Mouse (Mus musculus) E14TG2a.4 (cell line): ENCODE data around the gene Mgat5.

Source experiments
- H3K27me3 ChIP-seq: 2 replicates; pipeline ENCODE4 v1.6.1; 2014; ENCODE audit warnings: low read length, control low read depth; ENCODE audit not compliant: insufficient read depth
- H3K36me3 ChIP-seq: 2 replicates; pipeline ENCODE4 v1.6.1; 2014; ENCODE audit warnings: low read length, control low read depth; ENCODE audit not compliant: insufficient read depth
- H3K4me1 ChIP-seq: replicated peaks from 2 replicates; pipeline ENCODE4 v1.6.1; 2014; ENCODE audit warnings: low read depth, low read length, control low read depth
- H3K4me3 ChIP-seq: replicated peaks from 2 replicates; pipeline ENCODE4 v1.5.1; 2014; ENCODE audit warnings: mild to moderate bottlenecking, low read length
- H3K9me3 ChIP-seq: 2 replicates; pipeline ENCODE4 v1.6.1; 2014; ENCODE audit warnings: low read length, control low read depth
- CTCF ChIP-seq: conservative IDR thresholded peaks from 2 replicates; pipeline ENCODE4 v1.5.1; 2014; ENCODE audit warnings: low read length
- NANOG ChIP-seq: IDR thresholded peaks from 2 replicates; pipeline ENCODE4 v1.6.1; 2014; ENCODE audit warnings: borderline replicate concordance, low read length, mixed read lengths
- POU5F1 ChIP-seq: IDR thresholded peaks from 2 replicates; pipeline ENCODE4 v1.6.1; 2014; ENCODE audit warnings: low read length, borderline replicate concordance

Mgat5 gene

GRCm38 (mm10) chr1:127307361-127307760 lies 102.5 kb downstream of the Mgat5 start:
- H3K4me3 ChIP-seq: no peak overlapping the region
- no peaks in the 10 kb centered on the region for H3K27me3 ChIP-seq
- H3K36me3 ChIP-seq: 0 out of 2 replicates have a peak, but pooled peaks cover 7% of the 10 kb centered on the region
- peaks cover 15% of the 10 kb centered on the region for H3K4me1 ChIP-seq
- TF ChIP-seq CTCF: no peak
- no peak for TF ChIP-seq NANOG
- no peak for TF ChIP-seq POU5F1
- H3K9me3 ChIP-seq: no peaks in the 10 kb centered on the region

GRCm38 (mm10) chr1:127308207-127308725 lies 103.5 kb downstream of the Mgat5 start:
- H3K9me3 ChIP-seq: no peaks in the 10 kb centered on the region
- peaks cover 20% of the 10 kb centered on the region for H3K4me1 ChIP-seq
- H3K4me3 ChIP-seq: no peak overlapping the region
- no peaks in the 10 kb centered on the region for H3K27me3 ChIP-seq
- H3K36me3 ChIP-seq: 0 out of 2 replicates have a peak, but pooled peaks cover 7% of the 10 kb centered on the region
- TF ChIP-seq CTCF (no peak), POU5F1 (no peak), NANOG (no peak)

GRCm38 (mm10) chr1:127308989-127309701 lies 104.3 kb downstream of the Mgat5 start:
- Histone ChIP-seq H3K36me3 (0 out of 2 replicates have a peak, but pooled peaks cover 7% of the 10 kb centered on the region), H3K27me3 (no peaks in the 10 kb centered on the region), H3K4me1 (peaks cover 29% of the 10 kb centered on the region), H3K9me3 (no peaks in the 10 kb centered on the region), H3K4me3 (no peak overlapping the region)
- TF ChIP-seq NANOG (no peak), POU5F1 (no peak), CTCF (no peak)

GRCm38 (mm10) chr1:127310011-127310410 lies 105.2 kb downstream of the Mgat5 start:
- no peaks in the 10 kb centered on the region for H3K27me3 ChIP-seq
- no peaks in the 10 kb centered on the region for H3K9me3 ChIP-seq
- no peak for TF ChIP-seq CTCF
- H3K4me3 ChIP-seq: no peak overlapping the region
- peaks cover 36% of the 10 kb centered on the region for H3K4me1 ChIP-seq
- H3K36me3 ChIP-seq: 0 out of 2 replicates have a peak, but pooled peaks cover 7% of the 10 kb centered on the region

DNA sequence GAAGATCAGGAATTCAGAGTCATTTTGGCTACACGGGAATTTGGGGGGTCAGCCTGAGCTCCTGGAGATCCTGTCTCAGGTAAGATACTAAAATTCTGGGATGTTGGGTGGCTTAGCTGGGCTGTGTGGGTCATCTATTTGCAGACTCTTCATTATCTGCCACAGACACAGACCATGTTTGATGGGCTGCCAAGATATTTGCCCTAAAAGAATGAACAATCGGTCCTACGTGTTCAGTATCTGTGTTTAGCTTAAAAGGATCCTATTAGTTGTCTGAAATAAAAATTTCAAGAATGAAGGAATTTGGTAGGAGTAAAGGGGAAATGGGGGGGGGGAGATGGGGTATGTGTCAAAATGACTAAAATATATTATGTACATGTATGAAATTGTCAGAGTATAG lies 105.9 kb downstream of the Mgat5 start:
- TF ChIP-seq CTCF: no peak
- no peak for TF ChIP-seq NANOG
- TF ChIP-seq POU5F1: no peak
- Histone ChIP-seq H3K4me3 (no peak overlapping the region), H3K27me3 (no peaks in the 10 kb centered on the region), H3K4me1 (peaks cover 36% of the 10 kb centered on the region), H3K9me3 (no peaks in the 10 kb centered on the region), H3K36me3 (0 out of 2 replicates have a peak, but pooled peaks cover 7% of the 10 kb centered on the region)

- Histone ChIP-seq H3K4me3 (no peak overlapping the region), H3K4me1 (peaks cover 27% of the 10 kb centered on the region), H3K9me3 (no peaks in the 10 kb centered on the region), H3K27me3 (no peaks in the 10 kb centered on the region), H3K36me3 (no peaks in the 10 kb centered on the region)
- TF ChIP-seq CTCF: no peak
- no peak for TF ChIP-seq POU5F1
- TF ChIP-seq NANOG: no peak
These were observed 109.0 kb downstream of the Mgat5 start for GRCm38 (mm10) chr1:127313652-127314350.

- Histone ChIP-seq H3K4me3 (no peak overlapping the region), H3K36me3 (no peaks in the 10 kb centered on the region), H3K27me3 (no peaks in the 10 kb centered on the region), H3K4me1 (peaks cover 41% of the 10 kb centered on the region), H3K9me3 (no peaks in the 10 kb centered on the region)
- TF ChIP-seq NANOG (no peak), POU5F1 (no peak), CTCF (no peak)
These were observed 111.2 kb downstream of the Mgat5 start for GRCm38 (mm10) chr1:127315763-127316627.

DNA sequence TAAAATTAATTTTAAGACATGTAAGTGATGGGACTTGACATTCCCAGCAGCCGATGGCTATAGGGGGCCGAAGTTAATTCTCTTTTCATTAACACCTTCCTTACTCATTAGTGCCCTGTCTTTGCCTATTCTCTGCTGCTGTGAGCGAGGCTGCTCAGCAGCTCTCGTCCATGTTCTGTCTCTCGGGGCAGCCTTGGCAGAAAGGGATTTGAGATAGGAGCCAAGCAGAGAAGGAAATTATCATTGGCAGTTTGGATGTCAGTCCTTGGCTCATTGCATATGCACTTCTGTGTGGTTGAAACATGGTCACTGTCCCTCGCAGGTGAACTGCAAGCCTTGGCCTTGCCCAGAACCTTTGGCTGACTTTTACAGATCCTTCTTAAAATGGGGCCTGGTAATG lies 111.8 kb downstream of the Mgat5 start:
- Histone ChIP-seq H3K4me3 (no peak overlapping the region), H3K36me3 (no peaks in the 10 kb centered on the region), H3K27me3 (no peaks in the 10 kb centered on the region), H3K4me1 (peaks cover 47% of the 10 kb centered on the region), H3K9me3 (no peaks in the 10 kb centered on the region)
- TF ChIP-seq NANOG: no peak
- TF ChIP-seq CTCF: no peak
- TF ChIP-seq POU5F1: no peak

DNA sequence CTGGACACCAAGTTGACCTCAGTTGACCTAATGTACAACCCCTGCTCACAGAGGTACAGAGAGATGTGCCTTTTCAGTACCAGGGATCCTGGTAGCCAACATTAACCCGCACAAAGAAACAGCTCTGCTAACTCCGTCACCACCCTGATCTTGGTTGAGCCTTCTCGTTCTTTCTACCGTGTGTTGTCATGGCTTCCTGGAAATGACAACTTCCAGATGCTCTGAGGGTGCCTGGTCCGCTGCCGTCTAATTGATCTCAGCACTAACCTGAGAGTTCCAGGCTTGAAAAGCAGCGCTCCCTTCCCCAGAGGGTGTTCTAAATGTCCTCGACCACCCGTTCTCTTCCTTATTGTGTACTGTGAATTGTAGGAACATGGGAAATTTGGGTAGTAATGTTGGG lies 112.7 kb downstream of the Mgat5 start:
- H3K9me3 ChIP-seq: no peaks in the 10 kb centered on the region
- H3K4me1 ChIP-seq: peaks cover 52% of the 10 kb centered on the region
- TF ChIP-seq NANOG (no peak), CTCF (no peak)
- no peak overlapping the region for H3K4me3 ChIP-seq
- no peaks in the 10 kb centered on the region for H3K27me3 ChIP-seq
- no peaks in the 10 kb centered on the region for H3K36me3 ChIP-seq
